Mouse (Mus musculus) CH12.LX (cell line): ENCODE measurements at regions not wholly inside any gene's neighbourhood (a gene's known extent, or its start where the extent isn't known, plus 50 kb on each side); places are given as distances from the start of the nearest gene placed in this dataset.

Source experiments
- DNase-seq: peaks from one replicate; pipeline ENCODE4 v3.0.0-alpha.2; 2013; ENCODE audit errors: extremely low read depth
- H3K27ac ChIP-seq: 2 replicates; pipeline ENCODE4 v1.5.1; 2012; ENCODE audit warnings: low read depth, mild to moderate bottlenecking, control low read depth, moderate library complexity; ENCODE audit not compliant: insufficient read depth
- H3K27me3 ChIP-seq: replicated peaks from 2 replicates; pipeline ENCODE3; 2012; ENCODE audit warnings: inconsistent platforms
- H3K36me3 ChIP-seq, 2 experiments: replicated peaks in 1 of 2; 2 replicates each; pipeline versions ENCODE3 to v1.6.1; 2012; ENCODE audit warnings: inconsistent platforms in 1 of 2, low read length in 1 of 2, mild to moderate bottlenecking in 1 of 2, mixed read lengths in 1 of 2, moderate library complexity in 1 of 2; ENCODE audit not compliant: control insufficient read depth in 1 of 2, insufficient read depth in 1 of 2
- H3K4me1 ChIP-seq, 2 experiments: 2 replicates each; pipeline ENCODE4 v1.6.1; 2012; ENCODE audit warnings: inconsistent platforms in 1 of 2, moderate library complexity in 1 of 2; ENCODE audit not compliant: insufficient read depth in 2 of 2, control insufficient read depth in 1 of 2
- H3K4me2 ChIP-seq: 2 replicates; pipeline ENCODE4 v1.6.1; 2012; ENCODE audit warnings: low read depth, mild to moderate bottlenecking, control low read depth; ENCODE audit not compliant: poor library complexity, insufficient read depth, severe bottlenecking
- H3K4me3 ChIP-seq, 3 experiments: fragments of 150-350 bp in 1 of 3; sonication (generic) in 1 of 3; replicated peaks in 1 of 3; 2 replicates each; pipeline versions ENCODE3 to v1.5.1; 2011 to 2012; ENCODE audit warnings: low read depth in 2 of 3, low read length in 2 of 3, mild to moderate bottlenecking in 2 of 3, moderate library complexity in 2 of 3, control low read depth in 1 of 3, improper control_type of control experiment in 1 of 3, inconsistent platforms in 1 of 3, mixed read lengths in 1 of 3; ENCODE audit not compliant: poor library complexity in 1 of 3
- H3K79me2 ChIP-seq: replicated peaks from 2 replicates; pipeline ENCODE4 v1.6.1; 2012; ENCODE audit warnings: mild to moderate bottlenecking, moderate library complexity; ENCODE audit not compliant: control insufficient read depth, poor library complexity, insufficient read depth, severe bottlenecking; ENCODE audit errors: extremely low read depth
- H3K9ac ChIP-seq: 2 replicates; pipeline ENCODE4 v1.6.1; 2012; ENCODE audit warnings: low read depth, mild to moderate bottlenecking, control low read depth, moderate library complexity; ENCODE audit not compliant: insufficient read depth
- H3K9me3 ChIP-seq: replicated peaks from 2 replicates; pipeline ENCODE3; 2012; ENCODE audit warnings: low read length, inconsistent platforms, mixed read lengths
- BHLHE40 ChIP-seq: IDR thresholded peaks from 2 replicates; pipeline ENCODE4 v1.6.1; 2011; ENCODE audit warnings: mild to moderate bottlenecking, low read depth, low read length, improper control_type of control experiment
- CHD1 ChIP-seq: IDR thresholded peaks from 2 replicates; pipeline ENCODE4 v1.6.1; 2012; ENCODE audit warnings: low read depth, low read length, improper control_type of control experiment, inconsistent platforms
- CHD2 ChIP-seq: IDR thresholded peaks from 2 replicates; pipeline ENCODE4 v1.6.1; 2011; ENCODE audit warnings: low read length, improper control_type of control experiment
- E2F4 ChIP-seq: IDR thresholded peaks from 2 replicates; pipeline ENCODE4 v1.6.1; 2011; ENCODE audit warnings: low read depth, low read length, improper control_type of control experiment; ENCODE audit not compliant: insufficient replicate concordance
- GABPA ChIP-seq: IDR thresholded peaks from 2 replicates; pipeline ENCODE4 v1.6.1; 2012; ENCODE audit warnings: low read depth, low read length, improper control_type of control experiment, inconsistent platforms; ENCODE audit not compliant: insufficient replicate concordance
- JUN ChIP-seq: IDR thresholded peaks from 2 replicates; pipeline ENCODE4 v1.6.1; 2011; ENCODE audit warnings: low read depth, mild to moderate bottlenecking, low read length, improper control_type of control experiment, moderate library complexity; ENCODE audit not compliant: insufficient read depth
- MAFK ChIP-seq: IDR thresholded peaks from 2 replicates; pipeline ENCODE4 v1.6.1; 2011; ENCODE audit warnings: low read length, improper control_type of control experiment; ENCODE audit not compliant: insufficient replicate concordance
- MEF2A ChIP-seq: IDR thresholded peaks from 2 replicates; pipeline ENCODE4 v1.6.1; 2014; ENCODE audit warnings: low read depth, mild to moderate bottlenecking, inconsistent platforms, low read length, improper control_type of control experiment, borderline replicate concordance
- MXI1 ChIP-seq: IDR thresholded peaks from 2 replicates; pipeline ENCODE4 v1.6.1; 2011; ENCODE audit warnings: mild to moderate bottlenecking, low read depth, low read length, improper control_type of control experiment
- MYC ChIP-seq: IDR thresholded peaks from 2 replicates; pipeline ENCODE4 v1.6.1; 2011; ENCODE audit warnings: low read depth, mild to moderate bottlenecking, improper control_type of control experiment, low read length
- NRF1 ChIP-seq: IDR thresholded peaks from 2 replicates; pipeline ENCODE4 v1.6.1; 2014; ENCODE audit warnings: low read depth, mild to moderate bottlenecking, inconsistent platforms, low read length, improper control_type of control experiment, moderate library complexity
- PAX5 ChIP-seq: IDR thresholded peaks from 2 replicates; pipeline ENCODE4 v1.6.1; 2012; ENCODE audit warnings: low read length, inconsistent platforms, mixed read lengths
- POLR2A ChIP-seq: IDR thresholded peaks from 2 replicates; pipeline ENCODE4 v1.6.1; 2011; ENCODE audit warnings: low read depth, mild to moderate bottlenecking, improper control_type of control experiment, low read length
- RAD21 ChIP-seq: IDR thresholded peaks from 2 replicates; pipeline ENCODE4 v1.6.1; 2011; ENCODE audit warnings: low read depth, mild to moderate bottlenecking, low read length, improper control_type of control experiment, moderate library complexity
- RCOR1 ChIP-seq: conservative IDR thresholded peaks from 2 replicates; pipeline ENCODE4 v1.6.1; 2012; ENCODE audit warnings: low read depth, mild to moderate bottlenecking, inconsistent platforms, low read length, improper control_type of control experiment
- SMC3 ChIP-seq: IDR thresholded peaks from 2 replicates; pipeline ENCODE4 v1.6.1; 2011; ENCODE audit warnings: low read depth, low read length, improper control_type of control experiment
- TCF12 ChIP-seq: IDR thresholded peaks from 2 replicates; pipeline ENCODE4 v1.6.1; 2014; ENCODE audit warnings: low read depth, mild to moderate bottlenecking, inconsistent platforms, low read length, improper control_type of control experiment
- USF1 ChIP-seq: IDR thresholded peaks from 2 replicates; pipeline ENCODE4 v1.6.1; 2014; ENCODE audit warnings: low read depth, mild to moderate bottlenecking, inconsistent platforms, low read length, improper control_type of control experiment
- ZKSCAN1 ChIP-seq: IDR thresholded peaks from 2 replicates; pipeline ENCODE4 v1.6.1; 2012; ENCODE audit warnings: low read depth, inconsistent platforms, low read length, improper control_type of control experiment, borderline replicate concordance
- dilution Hi-C: fragments of 300-500 bp; cut with MboI; formaldehyde crosslinking; loops from 2 replicates; pipeline ENCODE4 v1.14.3; 2020; ENCODE audit warnings: low sequenced_read_pairs; ENCODE audit not compliant: extremely low pct_unique_long_range_greater_than_20kb, extremely low pct_ligation_motif_present
- in situ Hi-C: fragments of 300-500 bp; cut with MboI; formaldehyde crosslinking; loops from 3 replicates; pipeline ENCODE4 v1.14.3; 2019; ENCODE audit warnings: low sequenced_read_pairs, low pct_ligation_motif_present, low pct_unique_long_range_greater_than_20kb, mixed read lengths

DNA sequence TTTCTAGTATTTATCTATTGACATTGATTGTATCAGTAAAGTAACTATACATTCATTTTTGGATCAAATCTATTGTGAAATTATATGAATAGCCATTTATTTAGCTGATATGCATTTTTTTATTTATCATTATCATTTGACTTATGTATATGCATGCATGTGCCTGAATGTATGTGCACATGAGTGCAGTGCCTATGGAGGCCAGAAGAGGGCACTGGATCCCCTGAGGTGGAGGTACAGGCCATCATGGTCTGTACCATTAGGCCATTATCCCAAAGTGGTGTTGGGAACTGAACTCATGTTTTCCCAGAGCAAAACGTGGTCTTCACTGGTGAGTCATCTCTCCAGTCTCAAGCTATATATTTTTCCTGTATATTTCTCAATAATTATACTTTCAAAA, 63.5 kb upstream of the Nrsn1 start:
- H3K27ac ChIP-seq, result no peak overlapping the region
- no peaks in the 10 kb centered on the region for H3K27me3 ChIP-seq
- no peak overlapping the region for H3K4me2 ChIP-seq
- in situ Hi-C loops, result no loop called here
- H3K79me2 ChIP-seq, result no peaks in the 10 kb centered on the region
- TF ChIP-seq MXI1, result no peak
- TF ChIP-seq E2F4, result no peak
- TF ChIP-seq MAFK, result no peak
- TF ChIP-seq RAD21, result no peak
- no peak for TF ChIP-seq RCOR1
- TF ChIP-seq PAX5, result no peak
- no peak for TF ChIP-seq USF1
- TF ChIP-seq CHD1, result no peak
- no peak for TF ChIP-seq TCF12
- TF ChIP-seq BHLHE40, result no peak
- no peak for TF ChIP-seq MEF2A
- TF ChIP-seq POLR2A, result no peak
- no peak for TF ChIP-seq GABPA
- no peak for TF ChIP-seq ZKSCAN1
- no peak for TF ChIP-seq MYC
- no peak for TF ChIP-seq NRF1
- TF ChIP-seq JUN, result no peak
- TF ChIP-seq SMC3, result no peak
- TF ChIP-seq CHD2, result no peak
- no peaks in the 10 kb centered on the region for H3K36me3 ChIP-seq
- dilution Hi-C loops, result no loop called here
- H3K4me3 ChIP-seq, result no peak overlapping the region
- DNase-seq, result no peak
- no peaks in the 10 kb centered on the region for H3K4me1 ChIP-seq
- H3K9me3 ChIP-seq, result no peaks in the 10 kb centered on the region
- H3K9ac ChIP-seq, result no peak overlapping the region
